Mouse (Mus musculus): ENCODE data around the gene Kmt2c. TPM values are rescaled to one million over a fixed set of nuclear protein-coding genes. Genes with fewer than 3 reads are reported as not detected.
A peak's percentile ranks its signal among the peaks of the same experiment; 100 is the strongest.

Gene Kmt2c
- polyA plus RNA-seq, 1 experiment = 32.9 TPM

DNA sequence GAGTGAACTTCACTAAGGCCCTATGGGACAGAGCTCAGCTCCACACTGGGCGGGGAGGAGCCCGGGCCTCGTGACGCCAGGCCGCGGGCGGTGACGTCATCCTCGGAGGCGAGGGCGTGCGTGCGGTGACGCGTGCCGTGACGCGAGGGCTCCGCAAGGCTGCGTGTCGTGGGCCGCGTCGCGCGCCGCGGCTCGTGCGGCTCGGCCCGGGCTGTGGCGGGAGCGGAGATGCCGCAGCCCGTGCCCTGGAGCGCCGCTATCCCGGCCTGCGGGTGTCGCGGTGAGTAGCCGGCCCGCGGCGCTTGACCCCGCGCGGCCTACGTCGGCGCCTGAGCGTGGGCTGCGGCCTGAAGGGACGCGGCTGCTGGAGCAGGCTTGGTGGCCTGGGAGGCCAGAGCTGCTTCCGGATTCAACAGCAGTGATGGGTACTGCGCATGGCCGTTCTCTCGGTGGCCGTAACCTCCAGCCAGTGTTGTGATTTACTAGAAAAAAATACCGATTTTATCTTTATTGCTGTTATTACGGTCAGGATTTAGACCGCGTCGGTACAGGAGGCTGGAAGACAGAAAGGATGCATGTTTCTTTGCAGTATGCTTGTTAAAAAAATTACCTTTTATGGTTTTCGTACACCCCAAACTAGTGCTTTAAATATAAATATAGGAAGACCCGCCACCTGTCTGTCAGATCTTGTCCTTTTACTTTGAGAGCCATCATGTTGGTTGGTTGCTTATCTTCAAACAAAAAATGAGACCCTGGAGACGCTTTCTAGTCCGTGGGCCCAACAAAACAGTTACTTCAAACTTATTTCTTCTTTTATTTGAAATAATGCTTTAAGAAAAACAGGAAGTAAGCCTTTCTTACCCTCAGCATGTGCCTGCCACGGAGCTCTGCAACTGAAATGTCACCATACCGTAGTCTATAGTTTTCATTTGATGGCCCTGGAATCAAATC, 275.6 kb downstream of the Kmt2c start, which contains the start of gene E130116L18Rik:
Gene E130116L18Rik (minus strand): TSS at position 402 of the 951 bp plus-strand sequence.
- DNase-seq (ENCODE audit: low spot score) = peak; percentile 73

Other genes starting within 250 kb of the Kmt2c start
- gene Cct8l1, start 17.3 kb upstream of the Kmt2c start, polyA plus RNA-seq (2012; rRNA removed) = 0.14 TPM in 1 of 2 replicates, not detected in the other
- gene Xrcc2, start 207.0 kb upstream of the Kmt2c start, polyA plus RNA-seq (2012; rRNA removed) = 4.0 and 4.5 TPM in 2 replicates

Measured in urinary bladder, adult 2 months (tissue).